Mouse (Mus musculus) limb, embryonic 13.5 days (tissue): ENCODE measurements around the gene Cdh20. TPM values are rescaled to one million over a fixed set of nuclear protein-coding genes. Genes with fewer than 3 reads are reported as not detected.

Experiments
- ATAC-seq: fragments of 200-750 bp; cut with Nextera tagmentation; 2 replicates; pipeline ENCODE4 v1.8.0; 2017; ENCODE audit warnings: low read depth, moderate number of reproducible peaks, moderate TSS enrichment; ENCODE audit not compliant: low FRiP score
- H3K27ac ChIP-seq: fragments of 300-500 bp; sonication (generic); 2 replicates; pipeline ENCODE4 v1.5.1; 2015; ENCODE audit warnings: inconsistent platforms, mild to moderate bottlenecking, moderate library complexity
- H3K27me3 ChIP-seq: fragments of 300-500 bp; sonication (generic); 2 replicates; pipeline ENCODE4 v1.6.1; 2015; ENCODE audit warnings: mild to moderate bottlenecking, inconsistent platforms
- H3K36me3 ChIP-seq: fragments of 300-500 bp; sonication (generic); 2 replicates; pipeline ENCODE4 v1.6.1; 2015; ENCODE audit warnings: inconsistent platforms, mild to moderate bottlenecking, moderate library complexity
- H3K4me1 ChIP-seq: fragments of 300-500 bp; sonication (generic); 2 replicates; pipeline ENCODE4 v1.6.1; 2015; ENCODE audit warnings: inconsistent platforms
- H3K4me2 ChIP-seq: fragments of 300-500 bp; sonication (generic); replicated peaks from 2 replicates; pipeline ENCODE4 v1.6.1; 2015; ENCODE audit warnings: inconsistent platforms, mild to moderate bottlenecking, moderate library complexity
- H3K4me3 ChIP-seq: fragments of 300-500 bp; sonication (generic); 2 replicates; pipeline ENCODE4 v1.5.1; 2015; ENCODE audit warnings: moderate library complexity, mild to moderate bottlenecking, inconsistent platforms
- H3K9ac ChIP-seq: fragments of 300-500 bp; sonication (generic); 2 replicates; pipeline ENCODE4 v1.6.1; 2015; ENCODE audit warnings: mild to moderate bottlenecking, inconsistent platforms
- H3K9me3 ChIP-seq: fragments of 300-500 bp; sonication (generic); 2 replicates; pipeline ENCODE4 v1.6.1; 2016; ENCODE audit warnings: inconsistent platforms
- WGBS: fragments of 180-500 bp; shearing (Covaris S2); methylation state at CpG from one replicate; pipeline ENCODE4 v1.1.7; 2015; 5-methylcytosine and 5-hydroxymethylcytosine counted together
- polyA plus RNA-seq: library from polyadenylated mRNA; unstranded; fragments of >200 nt; fragmentation: Nextera tagmentation; extraction: Ambion mirVana; gene quantifications from 2 replicates; pipeline ENCODE4 v1.2.1, GENCODE M21; 2015

Cdh20 gene
- polyA plus RNA-seq, 1 experiment from 2014 or later: 0.15 TPM

DNA sequence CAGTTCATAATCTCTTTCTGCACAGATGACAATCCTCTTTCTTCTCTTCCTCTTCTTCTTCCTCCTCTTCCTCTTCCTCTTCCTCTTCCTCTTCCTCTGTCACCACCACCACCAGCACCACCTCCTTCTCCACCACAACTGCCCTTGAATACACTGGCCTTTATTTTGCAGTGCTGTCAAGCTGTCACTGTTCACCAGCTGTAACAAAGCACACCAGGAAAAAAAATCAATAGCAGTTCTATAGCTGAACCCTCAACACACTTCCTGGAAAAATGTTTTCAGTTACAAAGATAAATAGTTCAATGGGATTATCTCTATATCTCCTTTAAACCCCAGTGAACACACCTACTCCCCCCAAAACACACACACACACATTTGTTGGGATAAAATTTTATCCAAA lies 224.1 kb downstream of the Cdh20 start:
- Histone ChIP-seq H3K9me3 (no peaks in the 10 kb centered on the region), H3K4me1 (0 out of 2 replicates have a peak, but pooled peaks cover 5% of the 10 kb centered on the region), H3K27me3 (peaks cover 9% of the 10 kb centered on the region), H3K9ac (no peak overlapping the region), H3K4me3 (no peak overlapping the region), H3K4me2 (no peak overlapping the region), H3K27ac (no peak overlapping the region), H3K36me3 (no peaks in the 10 kb centered on the region)
- ATAC-seq: no peak

DNA sequence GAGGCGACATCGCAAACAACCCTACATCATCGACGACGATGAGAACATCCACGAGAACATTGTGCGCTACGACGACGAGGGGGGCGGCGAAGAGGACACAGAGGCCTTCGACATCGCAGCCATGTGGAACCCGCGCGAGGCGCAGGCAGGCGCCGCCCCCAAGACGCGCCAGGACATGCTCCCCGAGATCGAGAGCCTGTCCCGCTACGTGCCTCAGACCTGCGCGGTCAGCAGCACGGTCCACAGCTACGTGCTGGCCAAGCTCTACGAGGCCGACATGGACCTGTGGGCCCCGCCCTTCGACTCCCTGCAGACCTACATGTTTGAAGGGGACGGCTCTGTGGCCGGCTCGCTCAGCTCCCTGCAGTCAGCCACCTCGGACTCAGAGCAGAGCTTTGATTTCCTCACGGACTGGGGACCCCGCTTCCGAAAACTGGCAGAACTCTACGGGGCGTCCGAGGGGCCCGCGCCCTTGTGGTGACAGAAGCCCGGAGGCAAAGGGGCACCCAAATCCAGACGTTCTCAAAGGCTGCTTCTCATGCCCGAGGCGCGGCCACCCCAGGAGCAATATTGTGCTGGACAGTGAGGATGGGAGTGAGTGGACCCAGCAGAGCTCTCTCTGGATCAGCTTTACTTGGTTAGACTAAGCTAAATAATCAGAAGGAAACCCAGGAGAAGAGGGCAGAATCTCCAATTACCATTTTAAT lies 225.7 kb downstream of the Cdh20 start:
- Histone ChIP-seq H3K36me3 (no peaks in the 10 kb centered on the region), H3K4me3 (peak overlapping the region; percentile 51), H3K27me3 (peaks cover 9% of the 10 kb centered on the region), H3K4me2 (peak overlapping the region; percentile 89), H3K27ac (no peak overlapping the region), H3K4me1 (0 out of 2 replicates have a peak, but pooled peaks cover 5% of the 10 kb centered on the region), H3K9ac (peak overlapping the region; percentile 64), H3K9me3 (no peaks in the 10 kb centered on the region)
- 12% methylated on average over 51 of the region's 51 CpGs for WGBS
- peak; percentile 84 for ATAC-seq

DNA sequence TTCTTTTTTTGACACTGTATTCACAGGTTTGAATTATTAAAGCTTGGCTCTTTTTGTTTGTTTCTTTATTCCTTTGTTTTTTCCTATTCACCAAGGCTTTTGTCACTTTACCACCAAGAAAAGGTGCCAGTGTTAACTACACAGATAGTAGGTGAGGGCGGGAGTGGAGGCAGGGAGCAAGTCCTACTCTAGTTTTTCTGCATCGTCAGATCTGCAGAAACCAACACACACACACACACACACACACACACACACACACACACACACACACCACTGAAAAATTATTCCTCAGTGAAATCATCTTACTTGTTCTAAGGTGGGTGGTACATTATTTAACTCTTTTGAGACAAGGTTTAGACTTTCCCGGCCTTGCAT lies 226.3 kb downstream of the Cdh20 start:
- 73% methylated on average over 3 of the region's 3 CpGs for WGBS
- no peak overlapping the region for H3K9ac ChIP-seq
- no peak for ATAC-seq
- peak overlapping the region; percentile 89; the same call in 1 of the 2 replicates for H3K4me2 ChIP-seq
- H3K36me3 ChIP-seq: no peaks in the 10 kb centered on the region
- H3K4me1 ChIP-seq: 0 out of 2 replicates have a peak, but pooled peaks cover 5% of the 10 kb centered on the region
- peaks cover 9% of the 10 kb centered on the region for H3K27me3 ChIP-seq
- no peaks in the 10 kb centered on the region for H3K9me3 ChIP-seq
- no peak overlapping the region for H3K27ac ChIP-seq
- peak overlapping the region; percentile 51; the same call in 1 of the 2 replicates for H3K4me3 ChIP-seq

DNA sequence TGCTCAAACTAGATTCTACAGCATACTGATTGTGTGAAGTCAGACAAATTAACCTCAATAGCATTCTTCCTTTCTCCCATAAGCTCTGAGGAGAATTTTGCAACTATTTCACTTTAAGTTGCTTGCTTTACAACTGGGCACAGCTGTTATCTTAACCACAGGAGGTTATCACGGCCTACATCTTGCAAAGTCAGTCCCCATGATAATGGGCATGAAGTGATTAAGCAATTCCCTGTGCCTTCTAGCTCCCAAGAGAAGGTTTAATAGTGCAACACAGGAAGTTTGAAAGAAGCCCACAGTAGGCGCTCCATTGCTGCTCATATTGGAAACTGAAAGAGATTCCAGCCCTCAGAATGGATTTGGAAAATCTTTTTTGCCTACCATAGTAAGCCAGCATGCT lies 229.5 kb downstream of the Cdh20 start:
- H3K9me3 ChIP-seq: no peaks in the 10 kb centered on the region
- 0 out of 2 replicates have a peak, but pooled peaks cover 5% of the 10 kb centered on the region for H3K4me1 ChIP-seq
- H3K36me3 ChIP-seq: no peaks in the 10 kb centered on the region
- 63% methylated on average over 2 of the region's 2 CpGs for WGBS
- no peak overlapping the region for H3K9ac ChIP-seq
- H3K4me2 ChIP-seq: no peak overlapping the region
- no peak overlapping the region for H3K27ac ChIP-seq
- peaks cover 4% of the 10 kb centered on the region; the same call in 1 of the 2 replicates for H3K27me3 ChIP-seq
- ATAC-seq: no peak
- no peak overlapping the region for H3K4me3 ChIP-seq

DNA sequence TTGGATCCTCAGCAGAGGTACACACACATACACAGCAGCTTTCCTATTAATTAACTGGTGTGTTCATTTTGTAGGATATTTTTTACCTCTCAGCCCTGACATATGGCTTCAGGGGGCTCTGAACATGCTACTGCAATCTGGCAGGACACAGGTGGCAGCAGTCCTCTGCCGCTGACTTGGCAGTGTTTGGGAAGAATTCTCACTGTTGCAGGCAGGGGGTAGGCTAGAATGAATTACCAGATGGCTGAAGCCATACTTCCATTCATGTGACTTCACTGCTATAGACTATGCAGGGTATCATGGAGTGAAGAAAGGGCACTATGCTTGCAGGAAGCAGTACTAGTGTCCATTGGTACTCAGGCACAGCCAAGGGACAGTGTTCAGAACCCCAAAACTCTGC lies 233.8 kb downstream of the Cdh20 start:
- 33% methylated on average over 1 of the region's 1 CpGs for WGBS
- H3K4me1 ChIP-seq: no peaks in the 10 kb centered on the region
- ATAC-seq: no peak
- H3K27ac ChIP-seq: no peak overlapping the region
- H3K9ac ChIP-seq: no peak overlapping the region
- H3K4me2 ChIP-seq: no peak overlapping the region
- no peaks in the 10 kb centered on the region for H3K36me3 ChIP-seq
- H3K27me3 ChIP-seq: no peaks in the 10 kb centered on the region
- H3K4me3 ChIP-seq: no peak overlapping the region
- no peaks in the 10 kb centered on the region for H3K9me3 ChIP-seq

DNA sequence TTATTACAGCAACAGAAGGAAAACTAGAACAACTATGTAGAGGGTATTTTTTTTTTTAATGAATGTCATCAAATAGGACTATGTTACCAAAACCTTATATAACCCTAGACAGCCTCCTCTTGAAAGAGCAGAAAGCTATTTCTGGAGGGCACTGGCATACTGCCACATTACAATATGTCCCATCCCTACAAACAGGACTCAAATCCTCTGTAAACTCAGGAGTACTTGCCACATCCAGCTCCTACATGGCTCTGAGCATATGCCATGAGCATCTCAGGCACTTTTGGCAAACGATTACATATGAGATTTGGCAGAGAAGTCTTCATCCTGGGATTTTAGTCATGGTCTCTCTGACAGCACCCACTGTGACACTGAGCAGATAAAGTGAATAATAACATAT lies 235.5 kb downstream of the Cdh20 start:
- Histone ChIP-seq H3K27me3 (no peaks in the 10 kb centered on the region), H3K9me3 (no peaks in the 10 kb centered on the region), H3K4me2 (no peak overlapping the region), H3K4me1 (no peaks in the 10 kb centered on the region), H3K27ac (no peak overlapping the region), H3K36me3 (no peaks in the 10 kb centered on the region), H3K9ac (no peak overlapping the region), H3K4me3 (no peak overlapping the region)
- 77% methylated on average over 1 of the region's 1 CpGs for WGBS
- no peak for ATAC-seq

DNA sequence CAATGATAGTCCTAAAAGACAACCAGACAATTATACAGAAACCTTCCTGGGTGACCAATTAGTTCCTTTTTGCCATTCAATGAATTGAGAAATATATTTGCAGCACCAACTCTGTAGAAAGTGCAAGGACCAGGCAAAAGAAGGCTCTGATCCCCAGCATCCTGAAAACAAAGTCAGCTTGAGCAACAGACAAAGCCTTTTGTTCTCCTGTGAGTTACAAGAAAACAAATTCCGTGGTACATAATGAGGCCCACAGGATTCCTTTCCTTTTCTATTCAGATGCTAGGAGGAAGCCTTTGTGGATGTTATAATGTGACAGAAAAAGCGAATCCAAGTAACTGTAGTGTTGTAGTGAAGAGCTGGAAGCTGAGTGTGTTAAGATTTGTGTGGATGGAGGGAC lies 244.3 kb downstream of the Cdh20 start:
- no peaks in the 10 kb centered on the region for H3K9me3 ChIP-seq
- H3K36me3 ChIP-seq: no peaks in the 10 kb centered on the region
- no peak overlapping the region for H3K4me2 ChIP-seq
- H3K4me3 ChIP-seq: no peak overlapping the region
- ATAC-seq: no peak
- no peaks in the 10 kb centered on the region for H3K4me1 ChIP-seq
- no peaks in the 10 kb centered on the region for H3K27me3 ChIP-seq
- H3K27ac ChIP-seq: no peak overlapping the region
- no peak overlapping the region for H3K9ac ChIP-seq
- 30% methylated on average over 2 of the region's 2 CpGs for WGBS

DNA sequence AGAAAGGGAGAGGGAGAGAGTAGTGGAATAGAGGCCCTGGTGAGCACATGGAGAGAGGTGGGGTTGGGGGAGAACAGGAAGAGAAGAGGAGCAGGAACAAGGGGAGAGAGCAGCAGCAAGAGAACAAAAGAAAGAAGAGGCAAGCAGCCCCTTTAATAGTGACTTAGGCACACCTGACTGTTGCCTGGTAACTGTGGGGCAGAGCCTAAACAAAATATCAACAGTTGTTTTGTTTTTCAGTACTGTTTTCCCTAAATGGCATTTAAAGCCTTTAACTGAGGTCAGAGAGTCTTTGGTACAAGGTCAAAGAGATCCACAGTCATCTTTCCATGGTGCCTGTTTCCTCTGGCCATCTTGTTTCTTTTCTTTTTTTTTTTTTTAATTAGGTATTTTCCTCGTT lies 245.0 kb downstream of the Cdh20 start:
- no peaks in the 10 kb centered on the region for H3K27me3 ChIP-seq
- no peaks in the 10 kb centered on the region for H3K9me3 ChIP-seq
- no peak for ATAC-seq
- no peak overlapping the region for H3K4me3 ChIP-seq
- WGBS: 62% methylated on average over 1 of the region's 1 CpGs
- H3K4me1 ChIP-seq: no peaks in the 10 kb centered on the region
- H3K27ac ChIP-seq: no peak overlapping the region
- no peaks in the 10 kb centered on the region for H3K36me3 ChIP-seq
- no peak overlapping the region for H3K9ac ChIP-seq
- H3K4me2 ChIP-seq: no peak overlapping the region

DNA sequence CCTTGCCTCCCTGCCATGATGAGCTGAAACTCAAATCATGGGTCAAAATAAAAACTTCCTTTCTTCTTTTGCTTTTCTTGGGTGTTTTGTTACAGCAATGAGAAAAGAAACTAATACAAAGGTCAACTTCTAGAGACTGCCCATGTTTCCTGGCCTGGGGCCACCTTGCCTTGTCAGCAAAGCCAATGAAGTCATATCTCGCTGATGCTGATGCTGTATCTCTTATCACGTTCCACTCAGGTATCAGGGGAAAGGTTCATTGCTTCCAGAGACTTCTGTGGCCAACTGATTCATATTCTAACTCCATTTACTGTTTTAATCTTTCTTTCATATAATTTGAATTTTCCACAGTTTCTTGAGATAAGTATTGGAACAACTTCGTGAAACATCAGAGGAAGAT lies 273.3 kb downstream of the Cdh20 start:
- no peak overlapping the region for H3K9ac ChIP-seq
- ATAC-seq: no peak
- WGBS: 86% methylated on average over 3 of the region's 3 CpGs
- no peak overlapping the region for H3K27ac ChIP-seq
- H3K9me3 ChIP-seq: no peaks in the 10 kb centered on the region
- no peaks in the 10 kb centered on the region for H3K36me3 ChIP-seq
- H3K4me2 ChIP-seq: no peak overlapping the region
- H3K4me3 ChIP-seq: no peak overlapping the region
- no peaks in the 10 kb centered on the region for H3K27me3 ChIP-seq
- no peaks in the 10 kb centered on the region for H3K4me1 ChIP-seq
